Mouse (Mus musculus) C2C12 (cell line): ENCODE results near the gene Fkbp1a.

Experiments used
- CEBPB ChIP-seq: IDR thresholded peaks from one replicate; pipeline ENCODE4 v1.6.1; 2011; ENCODE audit warnings: low read depth, mild to moderate bottlenecking, control low read depth, moderate library complexity
- CTCF ChIP-seq: IDR thresholded peaks from one replicate; pipeline ENCODE4 v1.5.1; 2011; ENCODE audit not compliant: control insufficient read depth, insufficient read depth, insufficient read length
- MAX ChIP-seq: IDR thresholded peaks from one replicate; pipeline ENCODE4 v1.6.1; 2011; ENCODE audit warnings: mild to moderate bottlenecking, control low read depth
- MYOG ChIP-seq: IDR thresholded peaks from one replicate; pipeline ENCODE4 v1.6.1; 2011; ENCODE audit not compliant: control insufficient read depth, insufficient read length; ENCODE audit errors: extremely low read depth
- USF1 ChIP-seq: IDR thresholded peaks from one replicate; pipeline ENCODE4 v1.6.1; 2011; ENCODE audit warnings: low read depth, mild to moderate bottlenecking, control low read depth, moderate library complexity

DNA sequence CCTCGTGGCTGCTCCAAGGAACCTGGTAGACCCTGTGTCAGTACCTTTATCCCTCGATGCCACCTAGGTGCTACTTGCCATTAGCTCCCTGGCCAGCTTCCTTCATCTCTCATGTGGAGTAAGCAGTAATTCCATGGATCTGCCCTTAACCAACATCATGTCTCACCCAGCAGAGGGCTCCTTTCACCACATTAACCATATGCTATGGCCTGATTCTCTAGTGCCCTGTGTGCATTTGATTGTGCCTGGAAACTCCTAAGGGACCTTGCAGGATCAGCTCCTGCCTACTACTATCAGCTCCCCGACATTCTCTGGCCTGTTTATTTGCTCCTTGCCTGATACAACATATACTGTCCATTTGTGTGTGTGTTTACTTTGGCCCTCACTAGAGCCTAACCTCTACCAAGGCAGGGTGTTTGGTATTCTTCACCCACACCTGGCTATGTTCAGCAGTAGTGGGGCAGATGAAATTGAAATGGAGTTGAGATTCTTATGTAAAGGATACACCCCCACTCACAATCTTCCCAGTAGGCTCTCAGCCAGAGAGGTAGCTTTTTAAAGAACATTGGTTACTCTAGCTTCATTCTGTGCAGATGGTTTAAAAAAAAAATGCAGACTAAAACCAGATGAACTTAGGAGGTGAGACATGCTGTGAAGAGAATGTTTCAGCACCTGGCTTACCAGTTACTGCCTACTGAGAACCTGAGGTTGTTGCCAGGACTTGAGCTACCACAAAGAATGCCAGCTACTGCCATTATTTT lies 28.6 kb upstream of the Fkbp1a start:
- no peak for TF ChIP-seq CTCF
- TF ChIP-seq CEBPB: no peak
- TF ChIP-seq USF1: no peak
- TF ChIP-seq MAX: no peak
- TF ChIP-seq MYOG: no peak
